Mouse (Mus musculus) testis, adult 2 months (tissue): ENCODE measurements around the gene Prpf40a.

Source experiments
- CTCF ChIP-seq: fragments of 200-500 bp; IDR thresholded peaks from 2 replicates; pipeline ENCODE4 v1.5.1; 2012; ENCODE audit warnings: low read depth, mild to moderate bottlenecking, inconsistent platforms, low read length, moderate library complexity; ENCODE audit not compliant: control insufficient read depth, insufficient read depth, insufficient replicate concordance
- POLR2A ChIP-seq: fragments of 200-500 bp; IDR thresholded peaks from 2 replicates; pipeline ENCODE4 v1.6.1; 2012; ENCODE audit warnings: low read depth, mild to moderate bottlenecking, inconsistent platforms, low read length, moderate library complexity; ENCODE audit not compliant: control insufficient read depth

DNA sequence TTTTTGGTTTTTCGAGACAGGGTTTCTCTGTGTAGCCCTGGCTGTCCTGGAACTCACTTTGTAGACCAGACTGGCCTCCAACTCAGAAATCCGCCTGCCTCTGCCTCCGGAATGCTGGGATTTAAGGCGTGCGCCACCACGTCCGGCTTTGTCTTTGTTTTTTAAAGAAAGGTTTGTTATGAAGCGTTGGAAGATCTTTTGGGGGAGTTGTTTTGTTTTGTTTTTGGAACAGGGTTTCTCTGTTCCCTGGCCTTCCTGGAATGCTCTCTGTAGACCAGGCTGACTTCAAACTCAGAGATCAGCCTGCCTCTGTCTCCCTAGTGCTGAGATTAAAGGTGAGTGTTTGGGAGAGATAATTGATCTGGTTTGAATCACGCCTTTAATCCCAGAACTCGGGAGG lies 5.3 kb upstream of the Prpf40a start:
- no peak for TF ChIP-seq CTCF
- TF ChIP-seq POLR2A, result no peak
